Mouse (Mus musculus) adrenal gland, postnatal 14 days (tissue): ENCODE results near the gene Mogat2. TPM values are rescaled to one million over a fixed set of nuclear protein-coding genes. Genes with fewer than 3 reads are reported as not detected.

Experiments used
- total RNA-seq: library from RNA; stranded (reverse); gene quantifications from 2 replicates; pipeline ENCODE4 v1.2.3, GENCODE M21; 2021

The Mogat2 gene
- total RNA-seq, 1 experiment from 2014 or later, result 0.41 TPM

Other genes starting within 250 kb of the Mogat2 start
- gene Uvrag, start 97.5 kb downstream of the Mogat2 start, total RNA-seq, result 33.7 and 42.3 TPM in 2 replicates
- 831 and 917 TPM in 2 replicates for gene Dgat2, start 55.9 kb downstream of the Mogat2 start, total RNA-seq
- 7.0 and 11.9 TPM in 2 replicates for gene Map6, start 28.8 kb upstream of the Mogat2 start, total RNA-seq
- gene Serpinh1, start 114.6 kb upstream of the Mogat2 start, total RNA-seq, result 291 and 364 TPM in 2 replicates
- 10.9 and 11.0 TPM in 2 replicates for gene Gdpd5, start 142.8 kb upstream of the Mogat2 start, total RNA-seq
- gene Klhl35, start 227.4 kb upstream of the Mogat2 start, total RNA-seq, result 1.3 TPM in 2 replicates
- 563 and 690 TPM in 2 replicates for gene Rps3, start 245.1 kb upstream of the Mogat2 start, total RNA-seq